Mouse (Mus musculus) myocyte (in vitro differentiated cells): Measurements from ENCODE around the gene Cyp2g1.

Experiments used
- E2F4 ChIP-seq: IDR thresholded peaks from one replicate; pipeline ENCODE4 v1.6.1; 2011; ENCODE audit warnings: mild to moderate bottlenecking, control low read depth, moderate library complexity; ENCODE audit not compliant: insufficient read depth
- MYOD1 ChIP-seq, 3 experiments: IDR thresholded peaks; one replicate each; pipeline ENCODE4 v1.6.1; 2011; ENCODE audit warnings: control low read depth in 2 of 3, low read depth in 2 of 3, mild to moderate bottlenecking in 2 of 3, moderate library complexity in 1 of 3; ENCODE audit not compliant: insufficient read length in 2 of 3, control insufficient read depth in 1 of 3
- POLR2A ChIP-seq: IDR thresholded peaks from one replicate; pipeline ENCODE4 v1.6.1; 2011; ENCODE audit warnings: low read depth, mild to moderate bottlenecking, control low read depth, moderate library complexity; ENCODE audit not compliant: insufficient read length
- TCF12 ChIP-seq: IDR thresholded peaks from one replicate; pipeline ENCODE4 v1.6.1; 2011; ENCODE audit warnings: mild to moderate bottlenecking, control low read depth; ENCODE audit not compliant: poor library complexity, insufficient read depth, severe bottlenecking
- USF1 ChIP-seq: IDR thresholded peaks from one replicate; pipeline ENCODE4 v1.6.1; 2011; ENCODE audit warnings: low read depth, mild to moderate bottlenecking, control low read depth, moderate library complexity

DNA sequence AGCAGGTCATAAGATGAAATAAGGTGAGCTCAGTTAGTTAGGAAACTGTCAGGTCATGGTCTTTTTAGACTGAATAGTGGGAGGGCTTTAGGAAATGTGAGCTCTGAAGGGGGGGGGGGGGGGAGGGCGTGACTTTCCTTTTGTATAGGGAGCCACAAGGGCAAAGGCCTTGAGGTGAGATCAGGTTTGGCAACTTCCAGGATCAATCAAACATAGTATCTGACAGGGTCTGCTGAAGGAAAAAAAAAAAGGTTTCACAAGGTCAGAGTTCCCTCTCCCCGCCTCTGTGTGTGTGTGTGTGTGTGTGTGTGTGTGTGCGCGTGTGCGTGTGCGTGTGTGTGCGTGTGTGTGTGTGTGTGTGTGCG, 26.9 kb upstream of the Cyp2g1 start:
- TF ChIP-seq E2F4 (no peak), TCF12 (no peak), MYOD1 (IDR thresholded peaks at IDR 0.05; ENCODE audit: control insufficient read depth in 1 of 3, insufficient read length in 2 of 3, low read depth in 2 of 3) (no peak), POLR2A (no peak), USF1 (no peak)
